Mouse (Mus musculus) thymus, postnatal 36 days (tissue): Measurements from ENCODE around the gene Olfr437.
"Not testable (repeated sequence)": the region's sequence is repeated elsewhere in the genome, so short reads cannot be mapped to it uniquely, and the experiment has no call there.

ENCODE experiments used
- DNase-seq, 2 experiments: peaks; one replicate each; pipeline ENCODE4 v3.0.0; 2022; ENCODE audit warnings: mixed read lengths in 2 of 2

Olfr437 gene

GRCm38 (mm10) chr6:43162982-43163381 is at the start of gene Olfr437:
Gene Olfr437 (plus strand): TSS chr6:43163282.
- DNase-seq, result no peak

GRCm38 (mm10) chr6:43146267-43146666 is 16.8 kb upstream of the Olfr437 start, which contains the start of gene Olfr237-ps1:
Gene Olfr237-ps1 (plus strand): TSS chr6:43146567.
- DNase-seq, result not testable (repeated sequence)

- no peak for DNase-seq
These were observed 3.6 kb upstream of the Olfr437 start for GRCm38 (mm10) chr6:43159502-43159901.

- DNase-seq, result no peak
These were observed 4.2 kb downstream of the Olfr437 start for GRCm38 (mm10) chr6:43167246-43167645.

- no peak for DNase-seq
These were observed 8.8 kb downstream of the Olfr437 start, which contains the start of gene Olfr13 for GRCm38 (mm10) chr6:43171840-43172239. Gene Olfr13 (plus strand): TSS chr6:43172140.

GRCm38 (mm10) chr6:43178129-43178528 is 15.0 kb downstream of the Olfr437 start:
- no peak for DNase-seq

- no peak for DNase-seq
These were observed 15.8 kb downstream of the Olfr437 start for GRCm38 (mm10) chr6:43178584-43179501.

GRCm38 (mm10) chr6:43190986-43191385 is 27.9 kb downstream of the Olfr437 start:
- DNase-seq, result no peak

- no peak for DNase-seq
These were observed 33.7 kb downstream of the Olfr437 start, which contains the start of gene Olfr435 for GRCm38 (mm10) chr6:43196781-43197180. Gene Olfr435 (plus strand): TSS chr6:43197146.

GRCm38 (mm10) chr6:43198094-43198493 is 35.0 kb downstream of the Olfr437 start:
- DNase-seq, result no peak

- no peak for DNase-seq
These were observed 39.7 kb downstream of the Olfr437 start for GRCm38 (mm10) chr6:43202786-43203185.

GRCm38 (mm10) chr6:43205355-43205754 is 42.3 kb downstream of the Olfr437 start:
- no peak for DNase-seq

GRCm38 (mm10) chr6:43212873-43213272 is 49.8 kb downstream of the Olfr437 start, which contains the start of gene Olfr434:
Gene Olfr434 (plus strand): TSS chr6:43213021.
- DNase-seq, result not testable (repeated sequence)
